Mouse (Mus musculus): Measurements from ENCODE around the gene Peg12. TPM values are rescaled to one million over a fixed set of nuclear protein-coding genes. Genes with fewer than 3 reads are reported as not detected.

Gene Peg12
- not detected for polyA plus RNA-seq (2017; shearing (Covaris generic))

DNA sequence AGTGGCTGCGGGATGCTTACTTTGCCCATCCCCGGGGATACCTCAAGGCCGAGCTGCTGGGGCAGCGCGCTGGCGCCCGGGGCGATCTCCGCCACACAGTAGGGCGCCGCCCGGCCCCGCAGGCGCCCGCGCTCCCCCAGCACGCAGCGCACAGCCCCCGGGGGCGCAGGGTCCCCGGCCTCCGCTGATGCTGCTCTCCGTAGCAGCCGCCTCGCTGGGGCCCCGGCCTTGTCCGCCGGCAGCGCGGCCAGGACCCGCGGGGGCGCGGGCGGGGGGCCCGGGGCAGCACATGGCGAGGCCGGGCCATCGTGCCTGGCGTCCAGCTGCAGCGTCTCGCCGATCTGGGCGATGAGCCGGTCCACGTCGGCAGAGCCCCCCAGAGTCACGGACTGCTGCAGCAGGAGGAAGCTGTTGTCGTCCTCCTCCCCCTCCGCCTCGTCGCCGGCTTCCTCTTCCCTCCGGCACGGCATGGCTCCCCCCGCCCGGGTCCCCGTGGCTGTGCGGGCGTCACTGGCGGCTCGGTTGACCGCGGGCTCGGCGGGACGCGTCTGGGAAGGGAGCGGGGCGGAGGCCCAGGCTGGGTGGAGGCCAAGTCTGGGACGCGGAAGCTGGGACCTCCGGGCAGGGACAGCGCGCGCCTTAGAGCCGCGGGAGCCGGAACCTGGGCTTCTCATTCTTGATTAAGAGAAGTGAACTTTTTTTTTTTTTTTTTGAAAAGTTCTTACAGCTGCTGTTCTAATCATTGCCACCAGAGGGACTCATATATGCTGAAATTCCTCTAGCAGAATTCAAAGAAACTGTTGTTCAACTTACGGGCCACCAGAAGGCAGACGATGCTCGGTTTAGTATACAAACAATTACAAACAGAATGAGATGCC is at the start of gene Peg12:
Gene Peg12, minus strand, starts transcription at position 633 of the 878 bp plus-strand sequence.

DNA sequence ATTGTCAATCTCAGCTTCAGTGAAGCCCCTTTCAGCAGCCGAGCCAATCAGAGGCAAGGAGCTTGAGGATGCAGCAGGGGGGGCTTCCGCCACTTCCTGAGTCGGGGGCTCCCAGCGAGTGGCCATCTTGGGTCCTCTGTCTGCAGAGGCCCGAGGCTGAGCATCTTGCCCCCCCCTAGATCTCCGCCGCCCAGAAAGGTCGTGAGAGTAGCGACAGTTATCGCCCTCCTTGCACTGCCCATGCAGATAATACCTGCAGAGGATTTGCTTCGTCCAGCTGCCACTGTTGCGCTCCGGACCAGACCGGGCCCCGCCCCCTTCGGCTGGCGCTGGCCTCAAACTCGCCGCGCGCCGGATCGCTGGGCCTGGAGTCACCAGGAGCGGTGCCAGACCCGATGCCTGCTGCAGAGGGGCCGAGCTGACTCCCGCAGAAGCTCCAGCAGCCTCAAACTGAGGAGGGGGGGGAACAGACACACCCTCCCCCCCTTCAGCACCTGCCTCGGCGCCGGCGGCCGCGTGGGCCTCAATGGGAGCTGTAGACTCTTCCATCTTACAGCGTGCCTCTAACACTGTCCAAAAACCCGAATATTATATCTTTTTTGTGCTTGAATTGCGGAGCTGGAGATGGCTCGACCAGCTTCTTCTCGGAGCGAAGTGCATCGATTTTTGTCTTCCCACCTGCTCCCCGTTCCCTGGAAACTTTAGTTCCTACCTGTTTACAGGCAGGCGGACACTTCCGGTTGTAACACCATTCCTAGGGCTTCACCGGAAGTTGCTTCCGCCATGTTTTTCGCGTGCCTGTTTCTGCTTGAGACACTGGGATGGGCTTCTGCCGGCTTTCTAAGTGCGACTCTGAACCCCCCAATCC is 44.6 kb downstream of the Peg12 start, which contains the start of gene Mkrn3:
Gene Mkrn3, minus strand, starts transcription at position 647 of the 868 bp plus-strand sequence.

Other genes starting within 250 kb of the Peg12 start
- 0.16 TPM for gene Ndn, start 117.9 kb downstream of the Peg12 start, polyA plus RNA-seq (2017; shearing (Covaris generic))
- not detected for gene Magel2, start 87.5 kb downstream of the Peg12 start, polyA plus RNA-seq (2017; shearing (Covaris generic))
- gene Mkrn3, start 44.4 kb downstream of the Peg12 start, polyA plus RNA-seq (2017; shearing (Covaris generic)) = not detected

Measured in inflammation-experienced regulatory T-cells, adult 16 weeks (primary cell).